Mouse (Mus musculus) liver, adult 2 months (tissue): ENCODE results near the gene Cadm1. TPM values are rescaled to one million over a fixed set of nuclear protein-coding genes. Genes with fewer than 3 reads are reported as not detected.

Source experiments
- DNase-seq: peaks from one replicate; pipeline ENCODE4 v3.0.0-alpha.2; 2011; ENCODE audit warnings: low read depth, low spot score; ENCODE audit errors: extremely low read depth
- H3K27ac ChIP-seq: fragments of 200-500 bp; replicated peaks from 2 replicates; pipeline ENCODE4 v1.5.1; 2012; ENCODE audit warnings: low read depth, mild to moderate bottlenecking, control low read depth, inconsistent platforms, low read length; ENCODE audit not compliant: insufficient read depth
- H3K27me3 ChIP-seq: fragments of 200-500 bp; 2 replicates; pipeline ENCODE4 v1.6.1; 2012; ENCODE audit warnings: mild to moderate bottlenecking, moderate library complexity, low read length, inconsistent platforms; ENCODE audit not compliant: control insufficient read depth, insufficient read depth
- H3K36me3 ChIP-seq: fragments of 200-500 bp; 2 replicates; pipeline ENCODE4 v1.6.1; 2012; ENCODE audit warnings: low read length, inconsistent platforms; ENCODE audit not compliant: control insufficient read depth, insufficient read depth
- H3K4me1 ChIP-seq: fragments of 200-500 bp; 2 replicates; pipeline ENCODE4 v1.6.1; 2011; ENCODE audit warnings: low read length; ENCODE audit not compliant: control insufficient read depth, insufficient read depth
- H3K4me3 ChIP-seq: fragments of 200-500 bp; 2 replicates; pipeline ENCODE4 v1.5.1; 2011; ENCODE audit warnings: low read depth, mild to moderate bottlenecking, control low read depth, low read length, moderate library complexity; ENCODE audit not compliant: insufficient read depth
- H3K79me2 ChIP-seq: fragments of 200-500 bp; 2 replicates; pipeline ENCODE4 v1.6.1; 2012; ENCODE audit warnings: inconsistent platforms, mild to moderate bottlenecking, low read length, moderate library complexity; ENCODE audit not compliant: control insufficient read depth, insufficient read depth
- H3K9ac ChIP-seq: fragments of 200-500 bp; 2 replicates; pipeline ENCODE4 v1.6.1; 2012; ENCODE audit warnings: low read depth, mild to moderate bottlenecking, control low read depth, inconsistent platforms, low read length
- CTCF ChIP-seq: fragments of 200-500 bp; IDR thresholded peaks from 2 replicates; pipeline ENCODE4 v1.5.1; 2011; ENCODE audit warnings: low read depth, low read length, control low read depth
- POLR2A ChIP-seq: fragments of 200-500 bp; IDR thresholded peaks from 2 replicates; pipeline ENCODE4 v1.6.1; 2011; ENCODE audit warnings: low read length, control low read depth; ENCODE audit not compliant: insufficient read depth; ENCODE audit errors: extremely low read depth
- WGBS: fragments of 180-500 bp; shearing (Covaris S2); methylation state at CpG from one replicate; pipeline ENCODE4 v1.1.7; 2018; 5-methylcytosine and 5-hydroxymethylcytosine counted together
- polyA plus RNA-seq: library from polyadenylated mRNA; depleted of rRNA; stranded (reverse); fragments of >200 nt; gene quantifications from 2 replicates; pipeline ENCODE4 v1.2.3, GENCODE M21; 2012
- total RNA-seq: library from RNA; depleted of rRNA; stranded (reverse); fragments of >200 nt; gene quantifications from 2 replicates; pipeline ENCODE4 v1.2.3, GENCODE M21; 2014

Gene Cadm1
- total and polyA plus RNA-seq, 2 experiments: 12.5 to 21.4 TPM

DNA sequence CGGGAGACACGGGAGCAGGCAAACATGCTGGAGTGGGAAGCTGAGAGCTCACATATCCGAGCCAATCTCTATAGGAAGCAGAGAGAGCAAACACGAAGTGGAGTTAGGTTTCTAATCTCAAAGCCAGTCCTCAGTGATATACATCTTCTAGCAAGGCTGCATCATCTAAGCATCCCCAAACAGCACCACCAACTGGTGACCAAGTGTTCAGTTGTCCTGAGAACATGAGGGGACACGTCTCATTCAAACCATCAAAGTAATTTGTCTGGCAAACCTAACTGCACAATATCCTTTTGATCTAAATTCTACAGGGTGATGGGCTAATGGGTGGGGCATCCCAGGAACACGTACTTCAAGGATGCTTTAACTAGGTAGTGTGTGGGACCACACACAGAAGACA is 376.5 kb downstream of the Cadm1 start:
- Histone ChIP-seq H3K27me3 (no peaks in the 10 kb centered on the region), H3K4me1 (no peaks in the 10 kb centered on the region), H3K79me2 (no peaks in the 10 kb centered on the region), H3K27ac (no peak overlapping the region), H3K36me3 (no peaks in the 10 kb centered on the region), H3K4me3 (no peak overlapping the region), H3K9ac (no peak overlapping the region)
- no peak for DNase-seq
- TF ChIP-seq POLR2A: no peak
- no peak for TF ChIP-seq CTCF
- 47% methylated on average over 6 of the region's 6 CpGs for WGBS
